Mouse (Mus musculus): ENCODE data around the gene Pskh1. TPM values are rescaled to one million over a fixed set of nuclear protein-coding genes. Genes with fewer than 3 reads are reported as not detected.

Pskh1 gene
- polyA plus RNA-seq (2016; fragmentation: Nextera tagmentation; extraction: Ambion mirVana) = 30.3 and 30.4 TPM in 2 replicates

- Histone ChIP-seq H3K4me3 (peak within 1 kb of the TSS; percentile 91), H3K36me3 (no peaks in the 10 kb centered on the region), H3K4me1 (peaks cover 12% of the 10 kb centered on the region), H3K9me3 (no peaks in the 10 kb centered on the region), H3K27me3 (ENCODE audit: insufficient read depth, poor library complexity, severe bottlenecking) (no peaks in the 10 kb centered on the region), H3K27ac (peak within 1 kb of the TSS; percentile 97)
- peak; percentile 97 for DNase-seq (ENCODE audit: low spot score)
- under 1% methylated on average over 68 of the region's 68 CpGs for WGBS
Observed at GRCm38 (mm10) chr8:105900180-105900940, at the start of gene Pskh1. Pskh1 (plus strand) TSS chr8:105900441.

GRCm38 (mm10) chr8:105850611-105851010, 49.6 kb upstream of the Pskh1 start:
- 79% methylated on average over 7 of the region's 7 CpGs for WGBS
- DNase-seq (ENCODE audit: low spot score) = no peak
- H3K27ac ChIP-seq = 0 out of 2 replicates have a peak overlapping the region, but pooled peaks have one; percentile 47
- peaks cover 44% of the 10 kb centered on the region for H3K36me3 ChIP-seq
- H3K4me3 ChIP-seq = peak overlapping the region; percentile 83
- H3K9me3 ChIP-seq = no peaks in the 10 kb centered on the region
- H3K4me1 ChIP-seq = peaks cover 16% of the 10 kb centered on the region
- H3K27me3 ChIP-seq (ENCODE audit: insufficient read depth, poor library complexity, severe bottlenecking) = no peaks in the 10 kb centered on the region

- Histone ChIP-seq H3K9me3 (no peaks in the 10 kb centered on the region), H3K4me1 (peaks cover 27% of the 10 kb centered on the region), H3K27ac (peak overlapping the region; percentile 89), H3K27me3 (ENCODE audit: insufficient read depth, poor library complexity, severe bottlenecking) (no peaks in the 10 kb centered on the region), H3K36me3 (peaks cover 33% of the 10 kb centered on the region), H3K4me3 (peak overlapping the region; percentile 83)
- peak; percentile 96 for DNase-seq (ENCODE audit: low spot score)
- under 1% methylated on average over 34 of the region's 34 CpGs for WGBS
Observed at GRCm38 (mm10) chr8:105851651-105852143, 48.5 kb upstream of the Pskh1 start.

- H3K4me3 ChIP-seq = peak overlapping the region; percentile 83
- peaks cover 31% of the 10 kb centered on the region for H3K36me3 ChIP-seq
- H3K9me3 ChIP-seq = no peaks in the 10 kb centered on the region
- WGBS = 80% methylated on average over 12 of the region's 12 CpGs
- peaks cover 33% of the 10 kb centered on the region for H3K4me1 ChIP-seq
- H3K27me3 ChIP-seq (ENCODE audit: insufficient read depth, poor library complexity, severe bottlenecking) = no peaks in the 10 kb centered on the region
- H3K27ac ChIP-seq = peak overlapping the region; percentile 89
- no peak for DNase-seq (ENCODE audit: low spot score)
Observed at GRCm38 (mm10) chr8:105852146-105852729, 48.0 kb upstream of the Pskh1 start.

GRCm38 (mm10) chr8:105853178-105853577, 47.1 kb upstream of the Pskh1 start, which contains the start of gene Cenpt:
Cenpt (minus strand) TSS chr8:105853278.
- no peaks in the 10 kb centered on the region for H3K27me3 ChIP-seq (ENCODE audit: insufficient read depth, poor library complexity, severe bottlenecking)
- DNase-seq (ENCODE audit: low spot score) = no peak
- peak within 1 kb of the TSS; percentile 83; the same call in 1 of the 2 replicates for H3K4me3 ChIP-seq
- H3K36me3 ChIP-seq = peaks cover 24% of the 10 kb centered on the region
- no peaks in the 10 kb centered on the region for H3K9me3 ChIP-seq
- peaks cover 39% of the 10 kb centered on the region for H3K4me1 ChIP-seq
- peak within 1 kb of the TSS; percentile 16; the same call in 1 of the 2 replicates for H3K27ac ChIP-seq
- WGBS = 90% methylated on average over 3 of the region's 3 CpGs

- Histone ChIP-seq H3K36me3 (peaks cover 19% of the 10 kb centered on the region), H3K4me3 (peak overlapping the region; percentile 77), H3K9me3 (no peaks in the 10 kb centered on the region), H3K4me1 (peaks cover 48% of the 10 kb centered on the region), H3K27me3 (ENCODE audit: insufficient read depth, poor library complexity, severe bottlenecking) (no peaks in the 10 kb centered on the region), H3K27ac (peak overlapping the region; percentile 92)
- WGBS = 23% methylated on average over 8 of the region's 8 CpGs
- no peak for DNase-seq (ENCODE audit: low spot score)
Observed at GRCm38 (mm10) chr8:105854303-105854702, 45.9 kb upstream of the Pskh1 start.

GRCm38 (mm10) chr8:105854715-105855216, 45.5 kb upstream of the Pskh1 start, which contains the start of gene Thap11:
Thap11 (plus strand) TSS chr8:105855132.
- Histone ChIP-seq H3K4me3 (peak within 1 kb of the TSS; percentile 77), H3K36me3 (peaks cover 15% of the 10 kb centered on the region), H3K27me3 (ENCODE audit: insufficient read depth, poor library complexity, severe bottlenecking) (no peaks in the 10 kb centered on the region), H3K4me1 (peaks cover 52% of the 10 kb centered on the region), H3K27ac (peak within 1 kb of the TSS; percentile 92), H3K9me3 (no peaks in the 10 kb centered on the region)
- peak; percentile 97 for DNase-seq (ENCODE audit: low spot score)
- under 1% methylated on average over 43 of the region's 43 CpGs for WGBS

GRCm38 (mm10) chr8:105855248-105856167, 44.7 kb upstream of the Pskh1 start:
- WGBS = under 1% methylated on average over 71 of the region's 71 CpGs

GRCm38 (mm10) chr8:105856168-105856835, 43.9 kb upstream of the Pskh1 start:
- peaks cover 52% of the 10 kb centered on the region for H3K4me1 ChIP-seq
- peak overlapping the region; percentile 77 for H3K4me3 ChIP-seq
- whole genome bisulfite sequencing = 14% methylated on average over 15 of the region's 15 CpGs
- peaks cover 12% of the 10 kb centered on the region; the same call in 1 of the 2 replicates for H3K36me3 ChIP-seq
- no peak for DNase-seq (ENCODE audit: low spot score)
- peak overlapping the region; percentile 92 for H3K27ac ChIP-seq
- no peaks in the 10 kb centered on the region for H3K9me3 ChIP-seq
- H3K27me3 ChIP-seq (ENCODE audit: insufficient read depth, poor library complexity, severe bottlenecking) = no peaks in the 10 kb centered on the region

More at GRCm38 (mm10) chr8:105855248-105856167, 44.7 kb upstream of the Pskh1 start:
- DNase-seq (ENCODE audit: low spot score) = peak; percentile 90
- Histone ChIP-seq H3K36me3 (peaks cover 12% of the 10 kb centered on the region; the same call in 1 of the 2 replicates), H3K4me3 (peak overlapping the region; percentile 77), H3K27ac (peak overlapping the region; percentile 92), H3K4me1 (peaks cover 54% of the 10 kb centered on the region), H3K27me3 (ENCODE audit: insufficient read depth, poor library complexity, severe bottlenecking) (no peaks in the 10 kb centered on the region), H3K9me3 (no peaks in the 10 kb centered on the region)

GRCm38 (mm10) chr8:105858495-105858894, 41.7 kb upstream of the Pskh1 start:
- Histone ChIP-seq H3K36me3 (peaks cover 19% of the 10 kb centered on the region), H3K27ac (no peak overlapping the region), H3K9me3 (no peaks in the 10 kb centered on the region), H3K4me1 (peaks cover 66% of the 10 kb centered on the region), H3K4me3 (no peak overlapping the region), H3K27me3 (ENCODE audit: insufficient read depth, poor library complexity, severe bottlenecking) (no peaks in the 10 kb centered on the region)
- DNase-seq (ENCODE audit: low spot score) = no peak
- 84% methylated on average over 5 of the region's 5 CpGs for WGBS

GRCm38 (mm10) chr8:105859314-105859713, 40.9 kb upstream of the Pskh1 start:
- H3K27ac ChIP-seq = peak overlapping the region; percentile 98
- no peak for DNase-seq (ENCODE audit: low spot score)
- H3K9me3 ChIP-seq = no peaks in the 10 kb centered on the region
- H3K36me3 ChIP-seq = peaks cover 25% of the 10 kb centered on the region
- H3K4me3 ChIP-seq = peak overlapping the region; percentile 98; the same call in 1 of the 2 replicates
- 60% methylated on average over 5 of the region's 5 CpGs for WGBS
- no peaks in the 10 kb centered on the region for H3K27me3 ChIP-seq (ENCODE audit: insufficient read depth, poor library complexity, severe bottlenecking)
- peaks cover 70% of the 10 kb centered on the region for H3K4me1 ChIP-seq
